Mouse (Mus musculus) neural tube, embryonic 12.5 days (tissue): ENCODE data around the gene Fam189a1. TPM values are rescaled to one million over a fixed set of nuclear protein-coding genes. Genes with fewer than 3 reads are reported as not detected.

Source experiments
- ATAC-seq: fragments of 200-750 bp; cut with Nextera tagmentation; 2 replicates; pipeline ENCODE4 v1.8.0; 2017; ENCODE audit warnings: low read depth, mild to moderate bottlenecking, moderate TSS enrichment, moderate library complexity; ENCODE audit not compliant: low FRiP score
- H3K27ac ChIP-seq: fragments of 300-500 bp; sonication (generic); 2 replicates; pipeline ENCODE4 v1.5.1; 2016
- H3K27me3 ChIP-seq: fragments of 300-500 bp; sonication (generic); replicated peaks from 2 replicates; pipeline ENCODE4 v1.6.1; 2016; ENCODE audit warnings: mild to moderate bottlenecking
- H3K36me3 ChIP-seq: fragments of 300-500 bp; sonication (generic); 2 replicates; pipeline ENCODE4 v1.6.1; 2016; ENCODE audit warnings: mild to moderate bottlenecking
- H3K4me1 ChIP-seq: fragments of 300-500 bp; sonication (generic); 2 replicates; pipeline ENCODE4 v1.6.1; 2016
- H3K4me2 ChIP-seq: fragments of 300-500 bp; sonication (generic); replicated peaks from 2 replicates; pipeline ENCODE4 v1.6.1; 2016; ENCODE audit warnings: mild to moderate bottlenecking
- H3K4me3 ChIP-seq: fragments of 300-500 bp; sonication (generic); 2 replicates; pipeline ENCODE4 v1.5.1; 2016
- H3K9ac ChIP-seq: fragments of 300-500 bp; sonication (generic); 2 replicates; pipeline ENCODE4 v1.6.1; 2016; ENCODE audit warnings: mild to moderate bottlenecking
- H3K9me3 ChIP-seq: fragments of 300-500 bp; sonication (generic); 2 replicates; pipeline ENCODE4 v1.6.1; 2016; ENCODE audit warnings: mild to moderate bottlenecking
- WGBS: fragments of 180-500 bp; shearing (Covaris S2); methylation state at CpG from one replicate; pipeline ENCODE4 v1.1.7; 2016; 5-methylcytosine and 5-hydroxymethylcytosine counted together
- polyA plus RNA-seq: library from polyadenylated mRNA; unstranded; fragments of >200 nt; fragmentation: Nextera tagmentation; extraction: Ambion mirVana; gene quantifications from 2 replicates; pipeline ENCODE4 v1.2.1, GENCODE M21; 2016

The Fam189a1 gene
- polyA plus RNA-seq, 1 experiment from 2014 or later = 8.8 TPM

GRCm38 (mm10) chr7:64973590-64974262 lies 182.6 kb downstream of the Fam189a1 start:
- no peak overlapping the region for H3K9ac ChIP-seq
- no peaks in the 10 kb centered on the region for H3K27me3 ChIP-seq
- no peaks in the 10 kb centered on the region for H3K9me3 ChIP-seq
- no peak for ATAC-seq
- no peaks in the 10 kb centered on the region for H3K36me3 ChIP-seq
- H3K4me3 ChIP-seq = no peak overlapping the region
- 84% methylated on average over 4 of the region's 4 CpGs for WGBS
- H3K4me2 ChIP-seq = no peak overlapping the region
- H3K4me1 ChIP-seq = no peaks in the 10 kb centered on the region
- no peak overlapping the region for H3K27ac ChIP-seq

GRCm38 (mm10) chr7:64962128-64962527 lies 194.2 kb downstream of the Fam189a1 start:
- 90% methylated on average over 3 of the region's 3 CpGs for WGBS
- Histone ChIP-seq H3K27ac (no peak overlapping the region), H3K4me2 (no peak overlapping the region), H3K36me3 (no peaks in the 10 kb centered on the region), H3K9ac (no peak overlapping the region), H3K4me3 (no peak overlapping the region), H3K27me3 (no peaks in the 10 kb centered on the region), H3K4me1 (no peaks in the 10 kb centered on the region), H3K9me3 (no peaks in the 10 kb centered on the region)
- no peak for ATAC-seq

- Histone ChIP-seq H3K4me2 (no peak overlapping the region), H3K4me3 (no peak overlapping the region), H3K4me1 (no peaks in the 10 kb centered on the region), H3K27me3 (no peaks in the 10 kb centered on the region), H3K9me3 (no peaks in the 10 kb centered on the region), H3K27ac (no peak overlapping the region), H3K36me3 (no peaks in the 10 kb centered on the region), H3K9ac (no peak overlapping the region)
- ATAC-seq = no peak
- 70% methylated on average over 6 of the region's 6 CpGs for WGBS
These were observed 197.3 kb downstream of the Fam189a1 start for GRCm38 (mm10) chr7:64959087-64959486.

GRCm38 (mm10) chr7:64952181-64952580 lies 204.2 kb downstream of the Fam189a1 start:
- WGBS = 14% methylated on average over 2 of the region's 2 CpGs

GRCm38 (mm10) chr7:64950771-64951099 lies 205.6 kb downstream of the Fam189a1 start:
- H3K4me1 ChIP-seq = no peaks in the 10 kb centered on the region
- H3K36me3 ChIP-seq = no peaks in the 10 kb centered on the region
- ATAC-seq = no peak
- H3K4me2 ChIP-seq = no peak overlapping the region
- 78% methylated on average over 2 of the region's 2 CpGs for WGBS
- H3K9ac ChIP-seq = no peak overlapping the region
- H3K4me3 ChIP-seq = no peak overlapping the region
- no peaks in the 10 kb centered on the region for H3K27me3 ChIP-seq
- no peaks in the 10 kb centered on the region for H3K9me3 ChIP-seq
- no peak overlapping the region for H3K27ac ChIP-seq

More at GRCm38 (mm10) chr7:64952181-64952580, 204.2 kb downstream of the Fam189a1 start:
- no peak overlapping the region for H3K4me2 ChIP-seq
- H3K9me3 ChIP-seq = no peaks in the 10 kb centered on the region
- H3K27ac ChIP-seq = no peak overlapping the region
- H3K27me3 ChIP-seq = no peaks in the 10 kb centered on the region
- H3K4me1 ChIP-seq = no peaks in the 10 kb centered on the region
- no peaks in the 10 kb centered on the region for H3K36me3 ChIP-seq
- H3K9ac ChIP-seq = no peak overlapping the region
- no peak for ATAC-seq
- H3K4me3 ChIP-seq = no peak overlapping the region

- WGBS = 41% methylated on average over 12 of the region's 12 CpGs
- Histone ChIP-seq H3K27ac (no peak overlapping the region), H3K9ac (no peak overlapping the region), H3K4me3 (no peak overlapping the region), H3K27me3 (no peaks in the 10 kb centered on the region), H3K4me2 (no peak overlapping the region), H3K9me3 (no peaks in the 10 kb centered on the region), H3K4me1 (no peaks in the 10 kb centered on the region), H3K36me3 (no peaks in the 10 kb centered on the region)
- 0 out of 2 replicates have a peak, but pooled peaks have one; percentile 53 for ATAC-seq
These were observed 206.2 kb downstream of the Fam189a1 start for GRCm38 (mm10) chr7:64949910-64950770.

- WGBS = 81% methylated on average over 1 of the region's 1 CpGs
- no peak overlapping the region for H3K27ac ChIP-seq
- H3K4me3 ChIP-seq = no peak overlapping the region
- H3K9me3 ChIP-seq = no peaks in the 10 kb centered on the region
- H3K4me2 ChIP-seq = no peak overlapping the region
- H3K4me1 ChIP-seq = no peaks in the 10 kb centered on the region
- no peak for ATAC-seq
- no peaks in the 10 kb centered on the region for H3K27me3 ChIP-seq
- no peaks in the 10 kb centered on the region for H3K36me3 ChIP-seq
- H3K9ac ChIP-seq = no peak overlapping the region
These were observed 206.9 kb downstream of the Fam189a1 start for GRCm38 (mm10) chr7:64949465-64949864.

GRCm38 (mm10) chr7:64944686-64945085 lies 211.7 kb downstream of the Fam189a1 start:
- H3K4me1 ChIP-seq = no peaks in the 10 kb centered on the region
- H3K27me3 ChIP-seq = no peaks in the 10 kb centered on the region
- H3K9me3 ChIP-seq = no peaks in the 10 kb centered on the region
- no peaks in the 10 kb centered on the region for H3K36me3 ChIP-seq
- no peak overlapping the region for H3K9ac ChIP-seq
- H3K27ac ChIP-seq = no peak overlapping the region
- no peak overlapping the region for H3K4me3 ChIP-seq
- WGBS = 85% methylated on average over 5 of the region's 5 CpGs
- H3K4me2 ChIP-seq = no peak overlapping the region
- no peak for ATAC-seq

- H3K4me3 ChIP-seq = no peak overlapping the region
- H3K9ac ChIP-seq = no peak overlapping the region
- no peaks in the 10 kb centered on the region for H3K9me3 ChIP-seq
- WGBS = 76% methylated on average over 8 of the region's 8 CpGs
- H3K27ac ChIP-seq = no peak overlapping the region
- no peaks in the 10 kb centered on the region for H3K27me3 ChIP-seq
- H3K36me3 ChIP-seq = no peaks in the 10 kb centered on the region
- H3K4me1 ChIP-seq = no peaks in the 10 kb centered on the region
- ATAC-seq = no peak
- H3K4me2 ChIP-seq = no peak overlapping the region
These were observed 212.2 kb downstream of the Fam189a1 start for GRCm38 (mm10) chr7:64944175-64944574.

- WGBS = 90% methylated on average over 4 of the region's 4 CpGs
- no peaks in the 10 kb centered on the region for H3K9me3 ChIP-seq
- no peak for ATAC-seq
- no peak overlapping the region for H3K4me2 ChIP-seq
- H3K27ac ChIP-seq = no peak overlapping the region
- no peak overlapping the region for H3K9ac ChIP-seq
- H3K4me3 ChIP-seq = no peak overlapping the region
- no peaks in the 10 kb centered on the region for H3K36me3 ChIP-seq
- H3K27me3 ChIP-seq = no peaks in the 10 kb centered on the region
- no peaks in the 10 kb centered on the region for H3K4me1 ChIP-seq
These were observed 219.4 kb downstream of the Fam189a1 start for GRCm38 (mm10) chr7:64936927-64937326.

GRCm38 (mm10) chr7:64934115-64934514 lies 222.3 kb downstream of the Fam189a1 start:
- no peaks in the 10 kb centered on the region for H3K27me3 ChIP-seq
- no peak for ATAC-seq

GRCm38 (mm10) chr7:64930980-64931379 lies 225.4 kb downstream of the Fam189a1 start:
- Histone ChIP-seq H3K27ac (no peak overlapping the region), H3K9ac (no peak overlapping the region), H3K4me1 (no peaks in the 10 kb centered on the region), H3K4me3 (no peak overlapping the region), H3K9me3 (no peaks in the 10 kb centered on the region), H3K27me3 (no peaks in the 10 kb centered on the region), H3K36me3 (no peaks in the 10 kb centered on the region), H3K4me2 (no peak overlapping the region)
- no peak for ATAC-seq
- 81% methylated on average over 4 of the region's 4 CpGs for WGBS

More at GRCm38 (mm10) chr7:64934115-64934514, 222.3 kb downstream of the Fam189a1 start:
- Histone ChIP-seq H3K9me3 (no peaks in the 10 kb centered on the region), H3K9ac (no peak overlapping the region), H3K27ac (no peak overlapping the region), H3K4me1 (no peaks in the 10 kb centered on the region), H3K4me3 (no peak overlapping the region), H3K4me2 (no peak overlapping the region), H3K36me3 (no peaks in the 10 kb centered on the region)
- WGBS = 77% methylated on average over 3 of the region's 3 CpGs
